Mouse (Mus musculus) embryonic facial prominence, embryonic 15.5 days (tissue): Measurements from ENCODE around the gene Gm17631. TPM values are rescaled to one million over a fixed set of nuclear protein-coding genes. Genes with fewer than 3 reads are reported as not detected.
"Not testable (repeated sequence)": the region's sequence is repeated elsewhere in the genome, so short reads cannot be mapped to it uniquely, and the experiment has no call there.

Experiments used
- ATAC-seq: fragments of 200-750 bp; cut with Nextera tagmentation; 2 replicates; pipeline ENCODE4 v1.8.0; 2017; ENCODE audit warnings: low read depth, moderate TSS enrichment; ENCODE audit not compliant: insufficient number of reproducible peaks, low FRiP score, low TSS enrichment
- H3K27ac ChIP-seq: fragments of 300-500 bp; sonication (generic); replicated peaks from 2 replicates; pipeline ENCODE4 v1.5.1; 2015; ENCODE audit warnings: mild to moderate bottlenecking, inconsistent platforms
- H3K27me3 ChIP-seq: fragments of 300-500 bp; sonication (generic); 2 replicates; pipeline ENCODE4 v1.6.1; 2015; ENCODE audit warnings: inconsistent platforms
- H3K36me3 ChIP-seq: fragments of 300-500 bp; sonication (generic); 2 replicates; pipeline ENCODE4 v1.6.1; 2015; ENCODE audit warnings: mild to moderate bottlenecking, inconsistent platforms
- H3K4me1 ChIP-seq: fragments of 300-500 bp; sonication (generic); 2 replicates; pipeline ENCODE4 v1.6.1; 2015; ENCODE audit warnings: inconsistent platforms
- H3K4me2 ChIP-seq: fragments of 300-500 bp; sonication (generic); replicated peaks from 2 replicates; pipeline ENCODE4 v1.6.1; 2015; ENCODE audit warnings: mild to moderate bottlenecking, inconsistent platforms
- H3K4me3 ChIP-seq: fragments of 300-500 bp; sonication (generic); replicated peaks from 2 replicates; pipeline ENCODE4 v1.5.1; 2015; ENCODE audit warnings: mild to moderate bottlenecking, inconsistent platforms
- H3K9ac ChIP-seq: fragments of 300-500 bp; sonication (generic); 2 replicates; pipeline ENCODE4 v1.6.1; 2015; ENCODE audit warnings: inconsistent platforms
- H3K9me3 ChIP-seq: fragments of 300-500 bp; sonication (generic); replicated peaks from 2 replicates; pipeline ENCODE4 v1.6.1; 2016; ENCODE audit warnings: inconsistent platforms
- WGBS: fragments of 180-500 bp; shearing (Covaris S2); methylation state at CpG from one replicate; pipeline ENCODE4 v1.1.7; 2015; 5-methylcytosine and 5-hydroxymethylcytosine counted together
- polyA plus RNA-seq: library from polyadenylated mRNA; unstranded; fragments of >200 nt; fragmentation: Nextera tagmentation; extraction: Ambion mirVana; gene quantifications from 2 replicates; pipeline ENCODE4 v1.2.1, GENCODE M21; 2015

The Gm17631 gene
- polyA plus RNA-seq = not detected in 2 replicates

GRCm38 (mm10) chr6:129862349-129862748, at the start of gene Gm17631:
Gene Gm17631 (plus strand): TSS chr6:129862649.
- H3K4me3 ChIP-seq, H3K36me3 ChIP-seq, H3K27ac ChIP-seq, ATAC-seq, H3K27me3 ChIP-seq, H3K4me1 ChIP-seq, H3K4me2 ChIP-seq, H3K9ac ChIP-seq, H3K9me3 ChIP-seq: not testable (repeated sequence)
- WGBS = no CpG with 5 or more reads among the region's 3 CpGs

GRCm38 (mm10) chr6:129817731-129818130, 44.7 kb upstream of the Gm17631 start:
- H3K4me3 ChIP-seq = no peak overlapping the region
- no peaks in the 10 kb centered on the region for H3K36me3 ChIP-seq
- no peak overlapping the region for H3K9ac ChIP-seq
- H3K4me1 ChIP-seq = no peaks in the 10 kb centered on the region
- WGBS = 57% methylated on average over 3 of the region's 3 CpGs
- no peak overlapping the region for H3K4me2 ChIP-seq
- no peak for ATAC-seq
- no peaks in the 10 kb centered on the region for H3K9me3 ChIP-seq
- no peaks in the 10 kb centered on the region for H3K27me3 ChIP-seq
- no peak overlapping the region for H3K27ac ChIP-seq

- H3K4me3 ChIP-seq = no peak overlapping the region
- ATAC-seq = no peak
- no peak overlapping the region for H3K9ac ChIP-seq
- no peak overlapping the region for H3K27ac ChIP-seq
- H3K4me1 ChIP-seq = no peaks in the 10 kb centered on the region
- 91% methylated on average over 1 of the region's 1 CpGs for WGBS
- H3K9me3 ChIP-seq = 0 out of 2 replicates have a peak, but pooled peaks cover 4% of the 10 kb centered on the region
- H3K27me3 ChIP-seq = no peaks in the 10 kb centered on the region
- H3K4me2 ChIP-seq = no peak overlapping the region
- H3K36me3 ChIP-seq = no peaks in the 10 kb centered on the region
These were observed 38.4 kb upstream of the Gm17631 start for GRCm38 (mm10) chr6:129824004-129824403.

- H3K27ac ChIP-seq = no peak overlapping the region
- ATAC-seq = no peak
- H3K27me3 ChIP-seq = no peaks in the 10 kb centered on the region
- H3K9me3 ChIP-seq = 0 out of 2 replicates have a peak, but pooled peaks cover 4% of the 10 kb centered on the region
- H3K4me2 ChIP-seq = no peak overlapping the region
- H3K4me1 ChIP-seq = no peaks in the 10 kb centered on the region
- no peaks in the 10 kb centered on the region for H3K36me3 ChIP-seq
- no peak overlapping the region for H3K4me3 ChIP-seq
- 82% methylated on average over 1 of the region's 1 CpGs for WGBS
- H3K9ac ChIP-seq = no peak overlapping the region
These were observed 36.9 kb upstream of the Gm17631 start for GRCm38 (mm10) chr6:129825559-129825958.

GRCm38 (mm10) chr6:129876549-129876948, 14.1 kb downstream of the Gm17631 start, which contains the start of gene Klra17:
Gene Klra17 (minus strand): TSS chr6:129876672.
- Histone ChIP-seq H3K27ac (no peak within 1 kb of the TSS), H3K9me3 (no peaks in the 10 kb centered on the region), H3K4me1 (no peaks in the 10 kb centered on the region), H3K4me2 (no peak within 1 kb of the TSS), H3K4me3 (no peak within 1 kb of the TSS), H3K9ac (no peak within 1 kb of the TSS), H3K36me3 (no peaks in the 10 kb centered on the region), H3K27me3 (no peaks in the 10 kb centered on the region)
- no peak for ATAC-seq
- 29% methylated on average over 1 of the region's 1 CpGs for WGBS

GRCm38 (mm10) chr6:129882525-129882924, 20.1 kb downstream of the Gm17631 start:
- H3K4me2 ChIP-seq = no peak overlapping the region
- no peaks in the 10 kb centered on the region for H3K9me3 ChIP-seq
- no peaks in the 10 kb centered on the region for H3K27me3 ChIP-seq
- no peaks in the 10 kb centered on the region for H3K4me1 ChIP-seq
- no peak overlapping the region for H3K9ac ChIP-seq
- WGBS = 92% methylated on average over 2 of the region's 2 CpGs
- no peak overlapping the region for H3K27ac ChIP-seq
- H3K36me3 ChIP-seq = no peaks in the 10 kb centered on the region
- no peak for ATAC-seq
- no peak overlapping the region for H3K4me3 ChIP-seq

Other genes with a start within 250 kb of the Gm17631 start
- 0.16 TPM in 1 of 2 replicates, not detected in the other for gene Klrk1, start 238.8 kb upstream of the Gm17631 start, polyA plus RNA-seq
- gene Klrc3, start 219.3 kb upstream of the Gm17631 start, polyA plus RNA-seq = not detected in 2 replicates
- gene Klrc2, start 202.0 kb upstream of the Gm17631 start, polyA plus RNA-seq = not detected in 2 replicates
- 0.24 TPM in 1 of 2 replicates, not detected in the other for gene Klrc1, start 183.7 kb upstream of the Gm17631 start, polyA plus RNA-seq
- not detected in 2 replicates for gene Klri1, start 145.5 kb upstream of the Gm17631 start, polyA plus RNA-seq
- gene Klri2, start 122.2 kb upstream of the Gm17631 start, polyA plus RNA-seq = not detected in 2 replicates
- gene Gm156, start 78.4 kb upstream of the Gm17631 start, polyA plus RNA-seq = not detected in 2 replicates
- 0.13 and 0.18 TPM in 2 replicates for gene Klra17, start 14.0 kb downstream of the Gm17631 start, polyA plus RNA-seq
- gene Klra5, start 55.0 kb downstream of the Gm17631 start, polyA plus RNA-seq = not detected in 2 replicates
- not detected in 2 replicates for gene Klra6, start 164.3 kb downstream of the Gm17631 start, polyA plus RNA-seq
- not detected in 2 replicates for gene Klra4, start 204.6 kb downstream of the Gm17631 start, polyA plus RNA-seq